Mouse (Mus musculus): ENCODE measurements at regions not wholly inside any gene's neighbourhood (a gene's known extent, or its start where the extent isn't known, plus 50 kb on each side); places are given as distances from the start of the nearest gene placed in this dataset.

GRCm38 (mm10) chr9:31610212-31610611, 145.9 kb upstream of the Tmem45b start:
- TF ChIP-seq MYOD1 (IDR thresholded peaks at IDR 0.05; ENCODE audit: control insufficient read depth in 1 of 3, insufficient read length in 2 of 3, low read depth in 2 of 3) (no peak), POLR2A (IDR thresholded peaks at IDR 0.05; ENCODE audit: insufficient read length, low read depth) (no peak), MAX (IDR thresholded peaks at IDR 0.05; ENCODE audit: low read depth) (no peak), TCF12 (IDR thresholded peaks at IDR 0.05; ENCODE audit: insufficient read depth, poor library complexity, severe bottlenecking) (no peak), REST (IDR thresholded peaks at IDR 0.05; ENCODE audit: insufficient read depth, insufficient read length) (no peak), E2F4 (IDR thresholded peaks at IDR 0.05; ENCODE audit: insufficient read depth) (no peak)
